Mouse (Mus musculus) right cerebral cortex, adult 18-20 months (tissue): ENCODE measurements around the gene Dpp9.
A peak's percentile ranks its signal among the peaks of the same experiment; 100 is the strongest.

Experiments
- DNase-seq: peaks from one replicate; pipeline ENCODE4 v3.0.0; 2022; ENCODE audit warnings: mixed read lengths

Gene Dpp9

DNA sequence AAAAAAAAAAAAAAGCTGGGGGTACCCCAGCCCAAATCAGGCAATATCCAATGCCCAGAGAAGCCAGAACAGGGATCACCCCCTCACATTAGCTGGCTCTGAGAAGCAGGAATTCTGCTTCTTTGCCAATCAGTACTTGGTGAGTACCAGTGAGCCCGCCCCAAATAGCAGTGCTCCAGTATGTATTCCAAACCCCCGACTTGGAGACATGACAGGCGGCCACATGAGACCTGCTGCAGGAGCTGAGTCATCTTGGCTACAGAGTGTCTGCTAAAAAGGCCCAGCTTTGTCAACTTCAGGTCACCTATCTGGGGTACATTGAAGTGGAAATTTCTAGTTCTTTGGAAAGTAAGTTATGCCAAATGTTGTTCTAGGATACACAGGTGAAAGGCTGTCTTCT is 7.9 kb upstream of the Dpp9 start:
- no peak for DNase-seq

GRCm38 (mm10) chr17:56224916-56225315 is 6.2 kb upstream of the Dpp9 start:
- DNase-seq, result no peak

GRCm38 (mm10) chr17:56219805-56220204 is 1.1 kb upstream of the Dpp9 start:
- no peak for DNase-seq

GRCm38 (mm10) chr17:56219251-56219650 is 546 bp upstream of the Dpp9 start:
- no peak for DNase-seq

- no peak for DNase-seq
Observed at GRCm38 (mm10) chr17:56217670-56218069, 1.0 kb downstream of the Dpp9 start.

GRCm38 (mm10) chr17:56214229-56214628 is 4.5 kb downstream of the Dpp9 start:
- no peak for DNase-seq

GRCm38 (mm10) chr17:56212676-56213075 is 6.0 kb downstream of the Dpp9 start:
- DNase-seq, result no peak

DNA sequence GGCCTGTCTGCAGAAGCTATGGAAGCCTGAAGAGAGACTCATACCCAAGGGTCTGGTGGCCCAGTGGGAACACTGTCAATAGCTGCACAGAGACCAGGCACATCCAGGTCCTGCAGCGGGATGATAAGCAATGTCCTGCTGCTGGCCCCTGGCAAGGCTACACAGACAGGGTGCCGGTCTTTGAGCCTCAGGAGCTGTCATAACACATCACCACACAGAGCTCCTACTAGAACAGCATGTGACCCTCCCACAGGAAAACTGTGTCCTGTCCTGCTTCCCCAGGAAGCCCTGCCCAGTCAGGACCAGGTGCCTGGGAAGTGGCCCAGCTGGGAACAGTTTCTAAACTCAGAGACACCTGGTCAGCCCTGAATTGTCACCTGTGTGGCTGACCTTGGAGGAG is 7.6 kb downstream of the Dpp9 start:
- no peak for DNase-seq

DNA sequence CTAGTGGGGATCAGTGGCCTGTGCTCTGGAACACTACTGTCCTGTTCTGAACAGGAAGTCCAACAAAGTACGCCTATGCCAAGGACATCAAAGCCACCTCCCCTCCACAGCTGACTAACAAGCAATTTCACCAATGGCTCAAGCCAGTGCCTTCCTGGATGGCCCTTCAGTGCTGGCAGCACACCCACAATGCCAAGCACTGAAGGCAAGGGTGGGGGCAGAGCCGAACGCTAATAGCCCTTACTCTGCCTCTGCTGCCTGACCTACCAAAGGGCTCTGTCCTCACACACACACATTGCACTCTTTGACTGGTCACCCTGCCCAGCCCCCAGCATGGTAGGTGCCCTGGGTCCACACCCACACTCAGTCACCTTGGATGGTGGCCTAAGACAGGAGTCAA is 9.9 kb downstream of the Dpp9 start:
- no peak for DNase-seq

GRCm38 (mm10) chr17:56207963-56208530 is 10.7 kb downstream of the Dpp9 start:
- DNase-seq, result no peak

GRCm38 (mm10) chr17:56206986-56207674 is 11.6 kb downstream of the Dpp9 start:
- DNase-seq, result no peak

DNA sequence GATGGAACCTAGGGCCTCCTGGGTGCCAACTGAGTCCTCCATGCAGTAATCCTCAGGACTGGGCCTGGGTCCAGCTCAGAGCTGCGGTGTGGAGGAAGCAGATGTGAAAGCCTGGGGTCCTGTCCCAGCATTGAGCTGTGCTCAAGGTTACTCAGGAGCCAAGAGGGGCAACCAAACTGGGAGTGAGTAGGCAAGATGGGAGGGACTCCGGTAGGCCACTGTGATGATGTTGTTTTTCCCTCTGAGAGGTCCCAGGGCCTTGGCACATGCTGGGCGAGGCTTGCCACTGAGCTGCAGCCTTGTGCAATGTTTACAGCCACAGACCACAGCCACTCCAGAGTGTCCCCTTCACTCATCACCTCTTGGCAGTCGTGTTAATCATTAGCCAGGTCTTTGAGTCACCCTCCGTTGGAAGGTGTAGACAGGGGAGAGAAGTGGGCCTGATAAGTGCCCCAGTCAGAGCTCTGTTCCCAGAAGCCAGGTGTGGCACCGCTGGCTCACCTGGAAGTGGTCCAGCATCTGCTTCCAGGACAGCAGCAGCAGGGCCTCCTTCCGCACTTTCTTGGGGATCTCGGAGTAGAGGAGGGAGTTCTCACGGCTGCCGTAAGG is 12.3 kb downstream of the Dpp9 start:
- DNase-seq, result no peak

DNA sequence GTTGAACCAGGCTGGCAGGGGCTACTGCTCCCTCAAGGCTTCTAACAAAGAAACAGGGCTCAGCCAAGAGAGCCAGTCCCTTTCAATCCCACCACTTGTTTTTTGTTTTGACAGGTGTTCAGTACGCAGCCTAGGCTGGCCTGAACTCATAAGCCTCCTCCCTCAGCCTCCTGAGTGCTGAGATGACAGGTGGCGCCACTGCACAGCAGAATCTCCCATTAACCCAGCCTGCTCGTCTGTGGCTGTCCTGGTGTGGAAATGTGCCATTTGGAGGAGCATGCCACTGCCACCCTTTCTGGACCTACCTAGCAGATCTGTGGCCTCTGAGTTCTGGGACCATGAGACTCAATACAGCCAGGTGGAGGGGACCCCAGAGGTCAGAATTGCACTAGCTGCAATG is 15.0 kb downstream of the Dpp9 start:
- DNase-seq, result no peak

DNA sequence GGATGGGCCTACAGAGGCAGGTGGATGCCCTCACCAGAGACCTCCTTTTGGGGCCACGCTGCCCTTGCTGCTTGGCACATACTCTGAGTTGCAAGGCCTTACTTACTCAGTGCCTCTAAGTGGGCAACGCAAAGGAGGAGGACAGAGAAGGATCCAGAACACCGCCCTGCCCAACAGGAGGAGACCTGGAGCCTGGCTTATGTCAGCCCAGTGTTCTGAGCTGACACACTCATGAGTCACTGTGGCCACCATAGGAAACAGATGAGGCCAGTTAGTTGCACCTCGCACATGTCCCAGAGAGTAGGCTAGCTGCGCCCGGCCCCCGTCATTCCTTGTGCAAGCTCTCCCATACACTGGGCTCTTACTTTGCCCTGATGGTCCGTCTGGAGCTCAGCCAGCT is 16.2 kb downstream of the Dpp9 start:
- no peak for DNase-seq

DNA sequence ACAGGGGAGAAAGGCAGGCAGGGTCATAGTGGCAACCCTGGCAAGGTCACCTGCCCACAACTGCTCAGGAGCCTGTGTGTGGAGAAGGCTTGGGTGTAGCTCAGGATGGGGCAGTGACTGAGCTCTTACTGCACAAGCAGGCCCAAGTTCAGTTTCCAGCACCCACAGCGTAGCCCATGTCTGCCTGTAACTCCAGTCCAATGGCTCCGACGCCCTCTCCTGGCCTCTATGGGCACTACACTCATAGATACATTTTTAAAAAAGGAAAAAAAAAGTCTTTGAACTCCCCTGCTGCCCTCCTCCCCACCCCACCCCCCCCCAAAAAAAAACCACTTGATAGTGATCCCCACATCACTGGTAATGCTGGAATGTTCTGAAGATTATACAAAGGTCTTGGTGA is 17.1 kb downstream of the Dpp9 start:
- no peak for DNase-seq

DNA sequence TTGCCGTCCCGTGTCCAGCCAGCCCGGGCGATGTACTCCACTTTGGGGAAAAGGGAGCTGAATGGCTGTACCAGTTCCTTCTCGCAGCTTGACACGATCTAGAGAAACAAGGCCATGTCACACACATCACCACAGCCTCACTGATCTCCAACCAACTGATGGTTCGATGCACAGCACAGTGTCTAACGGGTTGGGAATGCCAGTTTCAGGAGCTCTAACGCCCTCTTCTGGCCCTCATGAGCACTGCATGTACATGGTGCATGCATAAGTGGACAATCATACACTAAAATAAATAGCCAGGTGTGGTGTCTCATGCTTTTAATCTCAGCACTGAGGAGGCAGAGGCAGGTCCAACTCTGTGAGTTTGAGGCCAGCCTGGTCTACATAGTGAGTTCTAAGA is 18.1 kb downstream of the Dpp9 start:
- DNase-seq, result no peak

GRCm38 (mm10) chr17:56196860-56197259 is 21.8 kb downstream of the Dpp9 start:
- DNase-seq, result no peak

DNA sequence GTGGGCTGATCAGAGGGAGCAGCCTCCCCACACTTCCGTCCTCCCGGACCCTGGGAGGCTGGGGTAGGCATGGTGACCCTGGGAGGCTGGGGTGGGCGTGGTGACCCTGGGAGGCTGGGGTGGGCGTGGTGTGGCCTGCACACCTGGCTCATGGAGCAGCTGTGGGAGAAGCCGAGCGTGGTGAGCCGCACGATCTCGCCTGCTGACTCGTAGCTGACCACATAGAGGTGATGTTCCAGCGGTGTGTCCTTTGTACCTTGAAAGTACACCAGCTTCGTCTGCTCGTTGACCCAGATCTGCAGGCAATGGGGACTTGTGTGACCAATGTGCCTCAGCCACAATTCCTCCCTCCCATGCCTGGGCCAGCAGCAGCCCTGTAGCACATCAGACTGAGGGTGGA is 23.9 kb downstream of the Dpp9 start:
- no peak for DNase-seq

DNA sequence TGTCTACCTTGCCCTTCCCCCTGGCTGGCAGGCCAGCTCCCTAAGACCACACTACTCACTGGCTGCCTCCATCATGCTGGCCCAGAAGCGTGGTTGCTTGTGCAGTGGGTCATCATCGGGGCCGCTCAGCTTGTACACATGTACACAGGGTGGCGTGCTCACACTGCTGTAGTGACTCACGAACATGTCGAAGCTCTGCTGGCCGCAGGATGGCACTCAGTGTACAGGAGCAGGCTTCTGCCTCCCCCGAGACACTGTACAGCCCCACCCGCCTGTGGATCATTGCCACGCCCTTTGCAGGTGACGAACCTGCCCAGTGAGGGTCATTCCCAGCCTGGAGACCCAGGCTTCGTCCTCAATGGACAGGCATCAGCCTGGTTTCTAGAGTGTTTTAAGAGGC is 24.3 kb downstream of the Dpp9 start:
- no peak for DNase-seq

GRCm38 (mm10) chr17:56191266-56191665 is 27.4 kb downstream of the Dpp9 start:
- no peak for DNase-seq

DNA sequence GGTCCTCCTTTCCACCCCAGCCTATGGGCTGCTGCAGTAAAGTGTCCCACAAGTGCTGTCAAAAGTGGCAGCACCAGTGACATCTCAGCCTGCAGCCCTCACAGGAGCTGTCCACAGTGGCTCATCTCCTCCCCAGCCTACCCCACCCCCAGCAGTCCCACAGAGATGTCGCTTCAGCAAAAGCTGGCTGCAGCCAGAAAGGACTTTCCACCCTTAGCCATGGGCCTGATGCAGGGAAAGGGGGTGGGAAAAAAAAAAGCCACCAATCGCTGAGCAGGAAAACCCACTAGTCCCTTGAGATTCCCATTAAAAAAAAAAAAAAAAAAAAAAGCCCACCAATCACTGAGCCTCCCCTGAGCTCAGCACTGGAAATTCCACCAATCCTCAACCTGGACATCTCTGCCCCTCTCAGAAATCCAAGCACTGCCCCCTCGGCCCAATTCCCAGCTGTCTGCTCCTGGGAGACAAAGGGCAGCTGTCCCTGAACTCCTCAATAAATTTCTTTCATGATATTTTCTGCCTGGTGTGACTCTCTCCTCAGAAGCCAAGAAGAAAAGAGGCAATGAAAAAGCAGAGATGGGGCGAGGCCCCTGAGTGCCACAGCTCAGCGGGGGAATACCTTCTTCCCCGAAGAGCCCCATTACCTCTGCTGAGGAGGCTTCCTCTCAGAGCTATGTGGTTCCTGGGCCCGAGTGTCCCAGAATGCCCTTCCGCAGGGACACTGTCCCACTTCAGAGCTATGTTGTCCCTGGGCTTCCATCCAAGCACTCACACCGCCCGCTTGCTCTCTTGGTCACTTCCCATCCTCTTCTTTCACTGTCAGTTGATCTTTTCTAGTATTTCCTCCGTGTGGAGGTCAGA is 33.2 kb downstream of the Dpp9 start:
- peak; percentile 37 for DNase-seq

- DNase-seq, result peak; percentile 97
Observed at GRCm38 (mm10) chr17:56183658-56184103, 35.0 kb downstream of the Dpp9 start, which contains the start of gene Mydgf. TSS of gene Mydgf (minus strand) at chr17:56183920.

- DNase-seq, result no peak
Observed at GRCm38 (mm10) chr17:56182975-56183657, 35.6 kb downstream of the Dpp9 start.
